Mouse (Mus musculus) kidney, embryonic 16.5 days (tissue): ENCODE results near the gene Gstp2. TPM values are rescaled to one million over a fixed set of nuclear protein-coding genes. Genes with fewer than 3 reads are reported as not detected.
"Not testable (repeated sequence)": the region's sequence is repeated elsewhere in the genome, so short reads cannot be mapped to it uniquely, and the experiment has no call there.

Experiments
- ATAC-seq: fragments of 200-750 bp; cut with Nextera tagmentation; 2 replicates; pipeline ENCODE4 v1.8.0; 2017; ENCODE audit warnings: moderate TSS enrichment; ENCODE audit not compliant: low FRiP score, low TSS enrichment
- H3K27ac ChIP-seq: fragments of 300-500 bp; sonication (generic); 2 replicates; pipeline ENCODE4 v1.5.1; 2014; ENCODE audit warnings: low read length
- H3K27me3 ChIP-seq: fragments of 300-500 bp; sonication (generic); 2 replicates; pipeline ENCODE4 v1.6.1; 2014; ENCODE audit warnings: low read length, control low read depth, mixed read lengths; ENCODE audit not compliant: insufficient read depth
- H3K36me3 ChIP-seq: fragments of 300-500 bp; sonication (generic); 2 replicates; pipeline ENCODE4 v1.6.1; 2014; ENCODE audit warnings: low read length, control low read depth, mixed read lengths; ENCODE audit not compliant: insufficient read depth
- H3K4me1 ChIP-seq: fragments of 300-500 bp; sonication (generic); 2 replicates; pipeline ENCODE4 v1.6.1; 2014; ENCODE audit warnings: low read length, control low read depth, mixed read lengths; ENCODE audit not compliant: insufficient read depth
- H3K4me2 ChIP-seq: fragments of 300-500 bp; sonication (generic); replicated peaks from 2 replicates; pipeline ENCODE4 v1.6.1; 2014; ENCODE audit warnings: low read depth, low read length
- H3K4me3 ChIP-seq: fragments of 300-500 bp; sonication (generic); 2 replicates; pipeline ENCODE4 v1.5.1; 2014; ENCODE audit warnings: mild to moderate bottlenecking, low read length
- H3K9ac ChIP-seq: fragments of 300-500 bp; sonication (generic); replicated peaks from 2 replicates; pipeline ENCODE4 v1.6.1; 2014; ENCODE audit warnings: low read length
- H3K9me3 ChIP-seq: fragments of 300-500 bp; sonication (generic); 2 replicates; pipeline ENCODE4 v1.6.1; 2016; ENCODE audit warnings: low read length, control low read depth
- WGBS: fragments of 180-500 bp; shearing (Covaris S2); extraction: QIAGEN DNeasy Blood & Tissue Kit; methylation state at CpG from one replicate; pipeline ENCODE4 v1.1.7; 2014; 5-methylcytosine and 5-hydroxymethylcytosine counted together
- polyA plus RNA-seq: library from polyadenylated mRNA; unstranded; fragments of >200 nt; fragmentation: Nextera tagmentation; extraction: Ambion mirVana; gene quantifications from 2 replicates; pipeline ENCODE4 v1.2.1, GENCODE M21; 2015

Gene Gstp2
- polyA plus RNA-seq, 1 experiment from 2014 or later: 2.5 TPM

DNA sequence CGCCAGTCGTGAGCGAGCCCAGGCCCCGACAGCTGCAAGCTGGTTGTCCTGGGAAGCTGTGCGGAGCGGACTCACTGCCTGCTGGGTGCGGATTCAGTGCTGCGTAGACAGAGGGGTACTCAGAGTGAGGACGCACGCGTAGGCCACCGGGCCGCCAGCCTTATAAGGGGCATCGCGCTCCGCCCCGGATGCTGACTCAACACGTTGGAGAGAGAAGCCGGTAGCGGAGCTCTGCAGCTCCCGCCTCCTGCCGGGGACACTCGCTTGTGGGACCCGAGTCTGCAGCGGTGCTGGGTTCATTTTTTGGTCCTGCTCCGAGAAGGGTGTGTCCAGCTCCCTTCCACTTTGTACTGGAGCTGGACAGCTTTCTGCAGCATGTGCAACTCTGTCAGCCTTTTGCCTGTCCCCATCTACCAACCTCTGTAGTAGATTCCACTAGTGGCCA is 8.0 kb downstream of the Gstp2 start, which contains the start of gene Gstp1:
Gene Gstp1 (minus strand): TSS at position 198 of the 445 bp plus-strand sequence.
- WGBS: 0% methylated on average over 26 of the region's 26 CpGs
- peaks cover 4% of the 10 kb centered on the region for H3K36me3 ChIP-seq
- H3K4me1 ChIP-seq: peaks cover 20% of the 10 kb centered on the region
- H3K27me3 ChIP-seq: no peaks in the 10 kb centered on the region
- peak within 1 kb of the TSS; percentile 79 for H3K27ac ChIP-seq
- H3K4me3 ChIP-seq: peak within 1 kb of the TSS; percentile 81
- no peaks in the 10 kb centered on the region for H3K9me3 ChIP-seq
- ATAC-seq: peak; percentile 87
- peak within 1 kb of the TSS; percentile 77 for H3K4me2 ChIP-seq
- peak within 1 kb of the TSS; percentile 95 for H3K9ac ChIP-seq

- H3K36me3 ChIP-seq, H3K9me3 ChIP-seq, H3K27me3 ChIP-seq: not testable (repeated sequence)
- Histone ChIP-seq H3K27ac (peak overlapping the region; percentile 79), H3K9ac (peak overlapping the region; percentile 95), H3K4me1 (peaks cover 20% of the 10 kb centered on the region), H3K4me2 (peak overlapping the region; percentile 77), H3K4me3 (peak overlapping the region; percentile 81)
- 23% methylated on average over 7 of the region's 8 CpGs for WGBS
- ATAC-seq: peak; percentile 32
Observed at GRCm38 (mm10) chr19:4037154-4037787, 8.6 kb downstream of the Gstp2 start.

DNA sequence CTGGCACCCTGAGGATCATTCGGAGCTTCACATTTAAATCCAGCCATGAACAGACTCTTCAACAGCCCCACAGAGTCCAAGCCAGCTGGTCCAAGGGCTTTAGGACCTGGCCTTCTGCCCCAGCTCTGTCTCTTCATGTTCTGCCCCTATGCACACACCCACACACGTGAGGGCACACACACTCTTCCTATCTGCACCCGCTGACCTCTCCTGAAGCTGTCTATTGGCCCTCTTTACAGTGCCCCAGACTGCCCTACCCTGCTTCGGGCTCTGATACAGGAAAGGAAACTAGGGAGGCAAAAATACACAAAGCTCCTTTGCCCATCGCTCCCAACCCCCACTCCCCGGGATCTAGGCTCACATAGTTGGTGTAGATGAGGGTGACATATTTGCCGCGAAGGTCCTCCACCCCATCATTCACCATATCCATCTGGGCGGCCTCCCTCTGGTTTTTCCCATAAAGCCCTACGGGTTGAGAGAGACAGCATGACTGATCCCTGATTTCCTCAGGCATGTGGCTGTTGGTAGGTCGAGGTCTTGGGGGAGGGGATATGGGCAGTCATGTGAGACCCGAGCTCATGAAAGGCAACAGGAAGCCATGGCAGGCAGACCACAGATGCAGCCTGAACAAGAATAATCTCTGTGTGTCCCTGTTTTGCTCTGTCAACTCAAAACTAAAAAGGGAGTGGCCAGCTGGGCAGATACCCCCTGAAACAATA is 9.3 kb downstream of the Gstp2 start:
- no peak for ATAC-seq
- H3K27me3 ChIP-seq: no peaks in the 10 kb centered on the region
- peaks cover 4% of the 10 kb centered on the region for H3K36me3 ChIP-seq
- 0 out of 2 replicates have a peak overlapping the region, but pooled peaks have one; percentile 0 for H3K4me3 ChIP-seq
- H3K27ac ChIP-seq: no peak overlapping the region
- H3K9me3 ChIP-seq: no peaks in the 10 kb centered on the region
- H3K4me2 ChIP-seq: peak overlapping the region; percentile 35
- WGBS: 62% methylated on average over 12 of the region's 12 CpGs
- H3K9ac ChIP-seq: no peak overlapping the region
- peaks cover 20% of the 10 kb centered on the region for H3K4me1 ChIP-seq

DNA sequence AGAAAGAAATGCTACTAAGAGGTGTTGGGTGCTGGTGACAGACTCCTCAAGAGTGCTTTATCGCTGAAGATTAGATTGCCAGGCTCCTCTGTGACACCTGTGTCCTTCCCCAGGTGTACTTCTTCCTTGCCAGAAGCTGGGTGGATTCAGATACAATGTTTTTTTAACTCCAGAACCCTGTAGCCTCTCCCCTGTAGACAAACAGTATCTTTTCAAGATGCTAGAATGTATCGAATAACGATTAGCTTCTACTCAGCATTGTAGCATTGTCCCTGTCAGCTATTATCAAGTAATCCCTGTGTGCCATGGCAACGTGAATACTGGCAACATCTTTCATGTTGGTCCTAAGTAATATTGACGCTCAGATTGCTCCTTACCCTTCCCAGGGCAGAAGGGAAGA is 12.1 kb downstream of the Gstp2 start:
- no peak overlapping the region for H3K4me2 ChIP-seq
- ATAC-seq: no peak
- peaks cover 4% of the 10 kb centered on the region for H3K36me3 ChIP-seq
- H3K27ac ChIP-seq: no peak overlapping the region
- no peaks in the 10 kb centered on the region for H3K27me3 ChIP-seq
- no peaks in the 10 kb centered on the region for H3K9me3 ChIP-seq
- peaks cover 20% of the 10 kb centered on the region for H3K4me1 ChIP-seq
- H3K4me3 ChIP-seq: no peak overlapping the region
- 66% methylated on average over 5 of the region's 5 CpGs for WGBS
- H3K9ac ChIP-seq: no peak overlapping the region

DNA sequence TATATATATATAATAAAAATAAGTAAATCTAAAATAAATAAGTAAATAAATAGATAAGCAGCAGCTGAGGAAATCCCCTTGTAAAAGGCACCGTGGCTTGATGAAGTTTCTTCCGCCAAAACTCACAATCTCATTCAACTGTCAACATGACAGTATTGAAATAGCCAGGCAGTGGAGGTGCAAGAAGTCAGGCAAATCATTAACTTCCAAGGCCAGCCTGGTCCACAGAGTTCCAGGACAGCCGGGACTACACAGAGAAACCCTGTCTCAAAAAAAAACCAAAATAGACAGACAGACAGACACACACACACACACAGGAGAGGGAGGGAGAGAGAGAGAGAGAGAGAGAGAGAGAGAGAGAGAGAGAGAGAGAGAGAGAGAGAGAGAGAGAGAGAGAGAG is 12.5 kb downstream of the Gstp2 start:
- peaks cover 4% of the 10 kb centered on the region for H3K36me3 ChIP-seq
- no peak overlapping the region for H3K27ac ChIP-seq
- H3K9me3 ChIP-seq: no peaks in the 10 kb centered on the region
- peaks cover 18% of the 10 kb centered on the region for H3K4me1 ChIP-seq
- 62% methylated on average over 3 of the region's 3 CpGs for WGBS
- no peak overlapping the region for H3K9ac ChIP-seq
- H3K4me2 ChIP-seq: no peak overlapping the region
- ATAC-seq: no peak
- no peaks in the 10 kb centered on the region for H3K27me3 ChIP-seq
- no peak overlapping the region for H3K4me3 ChIP-seq

- Histone ChIP-seq H3K9me3 (no peaks in the 10 kb centered on the region), H3K9ac (no peak overlapping the region), H3K4me1 (peaks cover 14% of the 10 kb centered on the region), H3K4me3 (no peak overlapping the region), H3K36me3 (peaks cover 4% of the 10 kb centered on the region), H3K27me3 (no peaks in the 10 kb centered on the region), H3K4me2 (no peak overlapping the region), H3K27ac (no peak overlapping the region)
- ATAC-seq: no peak
- 72% methylated on average over 7 of the region's 7 CpGs for WGBS
Observed at GRCm38 (mm10) chr19:4032668-4033067, 13.2 kb downstream of the Gstp2 start.

- Histone ChIP-seq H3K4me3 (no peak overlapping the region), H3K27me3 (no peaks in the 10 kb centered on the region), H3K27ac (no peak overlapping the region), H3K4me2 (no peak overlapping the region), H3K4me1 (no peaks in the 10 kb centered on the region), H3K36me3 (no peaks in the 10 kb centered on the region), H3K9me3 (peaks cover 5% of the 10 kb centered on the region; the same call in 1 of the 2 replicates), H3K9ac (no peak overlapping the region)
- no peak for ATAC-seq
Observed at GRCm38 (mm10) chr19:4027576-4027975, 18.2 kb downstream of the Gstp2 start.

DNA sequence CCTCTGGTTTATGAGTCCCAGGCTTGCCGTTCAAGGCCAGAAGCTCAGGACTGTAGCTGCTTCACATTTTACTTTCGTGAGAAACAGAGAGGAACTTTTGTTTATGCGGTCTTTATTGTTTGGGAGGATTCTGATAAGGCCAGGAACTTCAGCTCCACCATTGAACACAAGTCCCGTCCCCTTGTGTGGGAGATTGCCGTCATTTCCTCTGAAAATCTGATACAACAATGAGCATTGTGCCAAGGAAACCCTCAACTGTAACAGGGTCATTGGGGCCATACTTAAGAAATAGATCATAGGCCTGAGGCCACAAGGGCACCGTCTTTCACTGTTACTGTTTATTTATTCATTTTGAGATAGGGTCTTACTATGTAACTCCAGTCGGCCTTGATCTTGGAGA is 22.6 kb downstream of the Gstp2 start:
- ATAC-seq: no peak
- H3K9ac ChIP-seq: no peak overlapping the region
- H3K4me3 ChIP-seq: no peak overlapping the region
- no peaks in the 10 kb centered on the region for H3K4me1 ChIP-seq
- H3K9me3 ChIP-seq: peaks cover 5% of the 10 kb centered on the region; the same call in 1 of the 2 replicates
- H3K36me3 ChIP-seq: no peaks in the 10 kb centered on the region
- H3K4me2 ChIP-seq: no peak overlapping the region
- no peaks in the 10 kb centered on the region for H3K27me3 ChIP-seq
- 70% methylated on average over 7 of the region's 7 CpGs for WGBS
- no peak overlapping the region for H3K27ac ChIP-seq

DNA sequence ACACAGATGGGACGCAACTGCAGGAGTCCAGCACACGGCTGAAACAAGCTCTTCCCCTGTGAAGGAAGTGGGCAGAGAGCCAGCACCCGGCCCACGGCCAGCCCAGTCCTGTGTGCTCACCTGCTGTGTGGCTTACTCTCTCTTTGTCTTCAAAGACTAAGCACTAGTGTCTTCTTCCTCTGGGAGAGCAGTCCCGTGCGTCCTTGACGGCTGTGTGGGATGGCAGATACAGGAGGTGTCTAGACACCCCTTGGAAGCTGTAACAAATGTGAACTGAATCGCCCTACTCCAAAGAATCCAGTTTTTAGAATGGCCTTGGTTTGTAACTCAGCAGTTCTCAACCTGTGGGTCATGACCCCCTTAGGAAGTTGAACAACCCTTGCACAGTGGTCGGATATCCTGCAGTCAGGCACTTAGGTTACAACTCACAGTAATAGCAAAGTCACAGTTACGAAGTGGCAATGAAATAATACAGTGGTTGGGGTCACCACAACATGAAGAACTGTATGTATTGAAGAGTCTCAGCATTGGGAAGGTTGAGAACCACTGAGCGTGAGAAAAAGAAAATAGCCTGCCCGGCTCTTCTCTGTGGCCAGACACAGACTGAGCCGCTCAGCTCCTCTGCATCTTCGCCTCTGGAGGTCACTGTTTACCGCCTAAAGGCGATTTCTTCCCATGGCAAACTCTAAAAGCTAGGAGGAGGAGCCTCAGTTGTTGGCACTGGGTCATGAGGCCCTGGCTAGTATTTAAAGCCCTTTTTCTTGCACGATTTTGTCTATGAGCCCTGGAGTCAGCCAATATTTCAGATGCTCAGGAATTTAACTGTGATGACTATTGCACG is 26.9 kb downstream of the Gstp2 start:
- Histone ChIP-seq H3K9me3 (no peaks in the 10 kb centered on the region), H3K27ac (no peak overlapping the region), H3K9ac (no peak overlapping the region), H3K4me2 (no peak overlapping the region), H3K4me1 (no peaks in the 10 kb centered on the region), H3K36me3 (no peaks in the 10 kb centered on the region), H3K27me3 (no peaks in the 10 kb centered on the region), H3K4me3 (no peak overlapping the region)
- ATAC-seq: peak; percentile 90
- 35% methylated on average over 18 of the region's 18 CpGs for WGBS
